Mouse (Mus musculus): ENCODE measurements around the gene Hoxa7. TPM values are rescaled to one million over a fixed set of nuclear protein-coding genes. Genes with fewer than 3 reads are reported as not detected.
A peak's percentile ranks its signal among the peaks of the same experiment; 100 is the strongest.

Gene Hoxa7
- polyA plus RNA-seq, 1 experiment: not detected

DNA sequence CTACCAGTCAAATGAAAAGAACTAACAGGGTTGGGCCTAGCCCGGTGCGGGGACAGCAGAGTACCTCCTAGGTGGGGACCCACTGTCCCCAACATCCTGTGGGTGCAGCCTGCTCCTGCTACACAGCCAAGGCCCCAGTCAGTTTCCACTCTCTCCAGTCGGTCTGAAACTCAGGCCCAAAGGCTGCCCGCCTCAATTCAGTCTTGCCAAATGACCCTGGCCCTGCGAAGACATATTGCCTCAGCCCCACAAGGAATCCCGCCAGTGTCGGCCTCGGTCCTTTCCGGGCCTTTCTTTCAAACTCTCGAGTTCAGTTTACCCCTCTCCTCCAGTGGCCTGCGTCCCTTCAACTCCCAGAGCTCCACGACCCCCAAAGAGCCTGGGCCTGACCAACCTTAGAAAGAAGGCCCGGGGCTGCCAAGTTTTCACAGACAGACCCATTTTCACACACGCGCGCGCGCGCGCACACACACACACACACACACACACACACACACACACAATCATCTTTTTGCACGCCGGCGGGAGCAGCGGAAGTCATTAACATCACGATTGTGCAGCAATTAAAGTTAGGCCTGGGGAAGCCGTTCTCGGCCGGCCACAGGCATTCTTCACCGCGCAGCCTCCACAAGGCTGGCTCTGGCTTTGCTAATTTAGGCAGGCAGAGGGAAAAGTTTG, 21.4 kb downstream of the Hoxa7 start:
- Histone ChIP-seq H3K27ac (ENCODE audit: insufficient read depth, low read depth, low read length) (no peak overlapping the region), H3K4me1 (ENCODE audit: control insufficient read depth, insufficient read depth, low read length) (peaks cover 4% of the 10 kb centered on the region), H3K4me3 (ENCODE audit: insufficient read depth, low read depth, low read length) (no peak overlapping the region)
- WGBS: 7% methylated on average over 30 of the region's 30 CpGs
- TF ChIP-seq CTCF (IDR thresholded peaks at IDR 0.05; ENCODE audit: insufficient read depth, low read depth, low read length): no peak
- no peak for TF ChIP-seq POLR2A (IDR thresholded peaks at IDR 0.05; ENCODE audit: insufficient read depth, low read depth, low read length)

GRCm38 (mm10) chr6:52197271-52197670, 24.4 kb downstream of the Hoxa7 start:
- 4% methylated on average over 10 of the region's 10 CpGs for WGBS
- TF ChIP-seq CTCF (IDR thresholded peaks at IDR 0.05; ENCODE audit: insufficient read depth, low read depth, low read length) (no peak), POLR2A (IDR thresholded peaks at IDR 0.05; ENCODE audit: insufficient read depth, low read depth, low read length) (no peak)
- Histone ChIP-seq H3K27ac (ENCODE audit: insufficient read depth, low read depth, low read length) (no peak overlapping the region), H3K4me1 (ENCODE audit: control insufficient read depth, insufficient read depth, low read length) (no peaks in the 10 kb centered on the region), H3K4me3 (ENCODE audit: insufficient read depth, low read depth, low read length) (no peak overlapping the region)

- 5% methylated on average over 9 of the region's 9 CpGs for WGBS
- TF ChIP-seq POLR2A (IDR thresholded peaks at IDR 0.05; ENCODE audit: insufficient read depth, low read depth, low read length) (no peak), CTCF (IDR thresholded peaks at IDR 0.05; ENCODE audit: insufficient read depth, low read depth, low read length) (no peak)
- H3K27ac ChIP-seq (ENCODE audit: insufficient read depth, low read depth, low read length): no peak overlapping the region
- H3K4me3 ChIP-seq (ENCODE audit: insufficient read depth, low read depth, low read length): no peak overlapping the region
- no peaks in the 10 kb centered on the region; the same call in 1 of the 2 replicates for H3K4me1 ChIP-seq (ENCODE audit: control insufficient read depth, insufficient read depth, low read length)
These were observed 24.8 kb downstream of the Hoxa7 start for GRCm38 (mm10) chr6:52196811-52197210.

DNA sequence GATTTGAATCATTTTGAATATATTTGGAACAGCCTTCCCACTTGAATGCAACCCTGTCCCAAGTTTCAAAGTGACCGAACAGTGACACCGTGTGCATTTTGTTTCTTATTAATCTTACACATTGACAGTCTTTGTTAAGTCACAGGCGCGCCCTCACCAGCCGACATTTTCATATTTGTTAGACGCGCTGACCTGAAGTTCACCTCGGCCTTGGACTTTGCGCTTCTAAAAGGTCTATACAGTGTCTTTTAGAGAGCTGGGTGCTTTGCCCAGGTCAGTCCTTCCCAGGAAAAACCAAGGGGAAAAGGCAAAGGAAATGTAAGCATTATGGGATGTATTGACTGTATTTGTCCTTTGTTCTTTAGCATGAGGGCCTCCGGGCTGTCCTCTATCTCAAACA, 27.0 kb downstream of the Hoxa7 start:
- Histone ChIP-seq H3K4me1 (ENCODE audit: control insufficient read depth, insufficient read depth, low read length) (no peaks in the 10 kb centered on the region; the same call in 1 of the 2 replicates), H3K4me3 (ENCODE audit: insufficient read depth, low read depth, low read length) (no peak overlapping the region), H3K27ac (ENCODE audit: insufficient read depth, low read depth, low read length) (no peak overlapping the region)
- TF ChIP-seq POLR2A (IDR thresholded peaks at IDR 0.05; ENCODE audit: insufficient read depth, low read depth, low read length): no peak
- TF ChIP-seq CTCF (IDR thresholded peaks at IDR 0.05; ENCODE audit: insufficient read depth, low read depth, low read length): no peak
- 4% methylated on average over 10 of the region's 10 CpGs for whole genome bisulfite sequencing

DNA sequence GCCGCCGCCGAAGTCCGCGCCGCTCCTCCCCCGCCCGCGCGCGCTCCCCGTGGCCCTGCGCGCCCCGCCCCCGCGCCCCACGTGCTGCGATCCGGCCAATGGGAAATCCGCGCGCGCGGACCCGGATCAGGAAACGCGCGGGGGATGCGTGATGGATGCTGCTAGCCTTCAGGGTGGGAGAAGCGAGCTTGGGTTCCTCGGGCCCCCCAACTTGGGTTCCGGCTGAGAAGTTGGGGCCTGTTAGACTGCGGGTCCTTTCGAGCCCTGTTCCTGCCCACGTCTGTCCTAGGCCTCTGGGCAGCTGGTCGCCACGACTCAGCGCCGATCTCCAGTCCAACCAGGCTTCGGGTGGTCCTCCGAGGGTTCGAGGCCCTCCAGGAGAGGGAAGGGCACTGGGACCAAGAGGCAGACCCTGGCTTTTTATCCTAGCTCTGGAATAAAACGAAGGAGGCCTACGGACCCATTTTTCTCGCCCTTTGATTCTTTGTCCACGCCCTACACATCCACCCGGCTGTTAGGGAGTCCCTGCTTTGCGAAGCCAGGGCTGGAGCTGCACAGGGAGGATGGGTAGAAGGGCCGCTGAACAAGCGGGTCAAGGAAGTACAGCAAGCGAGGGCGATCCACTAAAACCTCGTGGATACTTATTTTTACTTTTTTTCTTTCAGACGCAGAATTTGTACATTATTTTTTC, 29.6 kb downstream of the Hoxa7 start:
- H3K4me3 ChIP-seq (ENCODE audit: insufficient read depth, low read depth, low read length): peak overlapping the region; percentile 4; the same call in 1 of the 2 replicates
- TF ChIP-seq POLR2A (IDR thresholded peaks at IDR 0.05; ENCODE audit: insufficient read depth, low read depth, low read length) (no peak), CTCF (IDR thresholded peaks at IDR 0.05; ENCODE audit: insufficient read depth, low read depth, low read length) (no peak)
- WGBS: 2% methylated on average over 44 of the region's 55 CpGs
- H3K27ac ChIP-seq (ENCODE audit: insufficient read depth, low read depth, low read length): no peak overlapping the region
- H3K4me1 ChIP-seq (ENCODE audit: control insufficient read depth, insufficient read depth, low read length): no peaks in the 10 kb centered on the region; the same call in 1 of the 2 replicates

DNA sequence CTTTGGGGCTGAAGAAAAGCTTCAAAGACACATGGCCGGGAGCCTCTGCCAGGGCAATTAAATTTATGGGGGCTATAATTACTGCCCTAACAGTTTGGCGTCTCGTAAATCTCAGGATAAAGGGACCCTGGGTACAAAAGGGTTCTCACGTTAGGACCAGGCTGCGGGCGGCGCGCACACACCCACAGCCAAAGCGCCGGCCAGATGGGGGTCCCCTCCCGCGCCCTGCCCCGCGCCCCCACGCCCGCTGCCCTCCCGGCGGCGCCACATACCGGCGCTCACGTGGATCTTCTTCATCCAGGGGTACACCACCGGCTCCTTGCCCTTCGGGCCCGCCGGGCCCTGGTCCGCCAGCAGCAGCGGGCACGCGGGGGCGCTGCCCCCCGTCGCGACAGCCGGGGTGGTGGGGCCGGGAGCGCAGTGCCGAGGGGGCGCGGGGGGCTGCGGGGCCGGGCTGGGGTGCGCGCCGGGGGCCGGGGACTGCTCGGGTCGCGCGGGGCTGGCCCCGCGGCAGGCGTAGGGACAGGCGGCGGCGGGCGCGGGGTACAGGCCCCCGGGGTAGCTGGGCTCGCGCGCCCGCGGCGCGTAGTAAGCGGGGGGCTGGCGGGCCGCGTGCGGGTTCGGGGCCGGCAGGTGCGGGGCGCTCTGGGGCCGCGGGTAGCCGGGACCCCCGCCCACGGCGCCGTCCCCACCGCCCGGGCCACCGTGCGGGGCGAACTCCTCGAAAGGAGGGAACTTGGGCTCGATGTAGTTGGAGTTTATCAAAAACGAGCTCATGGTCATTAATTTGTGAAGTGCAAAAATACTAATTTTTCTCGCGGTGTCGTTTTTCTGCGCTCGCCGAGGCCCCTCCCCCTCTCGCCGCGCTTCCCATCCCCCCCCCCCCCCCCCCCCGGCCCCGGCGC, 30.5 kb downstream of the Hoxa7 start, which contains the start of gene Hoxa4:
Gene Hoxa4 (minus strand): TSS at position 848 of the 905 bp plus-strand sequence.
- no peak within 1 kb of the TSS for H3K27ac ChIP-seq (ENCODE audit: insufficient read depth, low read depth, low read length)
- H3K4me1 ChIP-seq (ENCODE audit: control insufficient read depth, insufficient read depth, low read length): no peaks in the 10 kb centered on the region; the same call in 1 of the 2 replicates
- peak within 1 kb of the TSS; percentile 4; the same call in 1 of the 2 replicates for H3K4me3 ChIP-seq (ENCODE audit: insufficient read depth, low read depth, low read length)
- 1% methylated on average over 93 of the region's 102 CpGs for WGBS
- TF ChIP-seq POLR2A (IDR thresholded peaks at IDR 0.05; ENCODE audit: insufficient read depth, low read depth, low read length) (no peak), CTCF (IDR thresholded peaks at IDR 0.05; ENCODE audit: insufficient read depth, low read depth, low read length) (no peak)

GRCm38 (mm10) chr6:52190410-52190809, 31.2 kb downstream of the Hoxa7 start:
- TF ChIP-seq CTCF (IDR thresholded peaks at IDR 0.05; ENCODE audit: insufficient read depth, low read depth, low read length): no peak
- TF ChIP-seq POLR2A (IDR thresholded peaks at IDR 0.05; ENCODE audit: insufficient read depth, low read depth, low read length): no peak
- no peaks in the 10 kb centered on the region; the same call in 1 of the 2 replicates for H3K4me1 ChIP-seq (ENCODE audit: control insufficient read depth, insufficient read depth, low read length)
- H3K4me3 ChIP-seq (ENCODE audit: insufficient read depth, low read depth, low read length): no peak overlapping the region
- no peak overlapping the region for H3K27ac ChIP-seq (ENCODE audit: insufficient read depth, low read depth, low read length)
- 2% methylated on average over 23 of the region's 23 CpGs for WGBS

- WGBS: 2% methylated on average over 8 of the region's 8 CpGs
- TF ChIP-seq POLR2A (IDR thresholded peaks at IDR 0.05; ENCODE audit: insufficient read depth, low read depth, low read length) (no peak), CTCF (IDR thresholded peaks at IDR 0.05; ENCODE audit: insufficient read depth, low read depth, low read length) (no peak)
- no peak overlapping the region for H3K4me3 ChIP-seq (ENCODE audit: insufficient read depth, low read depth, low read length)
These were observed 31.7 kb downstream of the Hoxa7 start for GRCm38 (mm10) chr6:52189909-52190308.

More at GRCm38 (mm10) chr6:52189909-52190308, 31.7 kb downstream of the Hoxa7 start:
- Histone ChIP-seq H3K27ac (ENCODE audit: insufficient read depth, low read depth, low read length) (no peak overlapping the region), H3K4me1 (ENCODE audit: control insufficient read depth, insufficient read depth, low read length) (no peaks in the 10 kb centered on the region; the same call in 1 of the 2 replicates)
